9 mouse cellular contexts compared by ENCODE assay signal in genomic region chr8:26264869-26265321, GRCm38 (mm10).
DNase-seq lines count a peak whose midpoint lies in the region; ATAC-seq and TF ChIP-seq lines count a peak whose summit lies in the region.
"Had no signal": no experiment of that assay in that cellular context is flagged by ENCODE, and none has a peak within 500 bp of the region (broad histone marks: within the 10 kb centered on the region; RNA-seq: fewer than 3 reads in every experiment).

No protein-coding gene starts in this region.

- no peaks in the 10 kb centered on the region for H3K9me3 ChIP-seq in embryonic facial prominence, embryonic 12.5 days
- no peaks in the 10 kb centered on the region for H3K9me3 ChIP-seq in limb, embryonic 10.5 days (replicated peaks)
- H3K9me3 ChIP-seq in neural tube, embryonic 15.5 days (replicated peaks) = no peaks in the 10 kb centered on the region
- H3K9me3 ChIP-seq: lung, embryonic 15.5 days had no signal

- TF ChIP-seq CTCF in cerebellum, adult 2 months (IDR thresholded peaks at IDR 0.05; ENCODE audit: borderline replicate concordance, insufficient read depth, low read depth, low read length) = no peak
- no peak for TF ChIP-seq CTCF in layer of hippocampus, adult 2 months (conservative IDR thresholded peaks at IDR 0.05)

- no peak overlapping the region for H3K4me2 ChIP-seq in embryonic facial prominence, embryonic 12.5 days (replicated peaks)
- no peak overlapping the region for H3K4me2 ChIP-seq in neural tube, embryonic 15.5 days
- H3K4me2 ChIP-seq: lung, embryonic 15.5 days had no signal

- TF ChIP-seq POLR2A in cerebellum, adult 2 months (IDR thresholded peaks at IDR 0.05; ENCODE audit: borderline replicate concordance, insufficient read depth, low read length) = no peak

- 20% methylated on average over 11 of the region's 11 CpGs for WGBS in cerebellum, adult 2 months
- 16% methylated on average over 11 of the region's 11 CpGs for WGBS in embryonic facial prominence, embryonic 12.5 days
- WGBS in limb, embryonic 10.5 days = 14% methylated on average over 11 of the region's 11 CpGs
- 19% methylated on average over 11 of the region's 11 CpGs for WGBS in neural tube, embryonic 15.5 days

- peaks cover 7% of the 10 kb centered on the region for H3K4me1 ChIP-seq in cerebellum, adult 2 months (ENCODE audit: control insufficient read depth, insufficient read depth, low read length)
- peaks cover 44% of the 10 kb centered on the region for H3K4me1 ChIP-seq in embryonic facial prominence, embryonic 12.5 days
- H3K4me1 ChIP-seq in limb, embryonic 10.5 days = peaks cover 71% of the 10 kb centered on the region
- peaks cover 40% of the 10 kb centered on the region for H3K4me1 ChIP-seq in neural tube, embryonic 15.5 days
- H3K4me1 ChIP-seq: lung, embryonic 15.5 days had no signal

- H3K27me3 ChIP-seq in cerebellum, adult 2 months (ENCODE audit: control insufficient read depth, insufficient read depth, low read length) = no peaks in the 10 kb centered on the region
- H3K27me3 ChIP-seq in embryonic facial prominence, embryonic 12.5 days = 0 out of 2 replicates have a peak, but pooled peaks cover 2% of the 10 kb centered on the region
- no peaks in the 10 kb centered on the region for H3K27me3 ChIP-seq in limb, embryonic 10.5 days (ENCODE audit: low read depth, poor library complexity, severe bottlenecking)
- peaks cover 9% of the 10 kb centered on the region; the same call in 1 of the 2 replicates for H3K27me3 ChIP-seq in neural tube, embryonic 15.5 days (replicated peaks)
- H3K27me3 ChIP-seq: lung, embryonic 15.5 days had no signal

- no peak overlapping the region for H3K4me3 ChIP-seq in cerebellum, adult 2 months (replicated peaks; ENCODE audit: insufficient read depth, low read depth, low read length)
- no peak overlapping the region for H3K4me3 ChIP-seq in embryonic facial prominence, embryonic 12.5 days
- peak overlapping the region; percentile 30 for H3K4me3 ChIP-seq in limb, embryonic 10.5 days
- H3K4me3 ChIP-seq in neural tube, embryonic 15.5 days (replicated peaks) = no peak overlapping the region
- H3K4me3 ChIP-seq in layer of hippocampus, adult 2 months = no peak overlapping the region
- H3K4me3 ChIP-seq: lung, embryonic 15.5 days had no signal

- peak; percentile 13 to 33 for DNase-seq in cerebellum, adult 2 months
- no peak for DNase-seq in cerebellum, postnatal 4 days (ENCODE audit: low spot score in 2 of 2)
- DNase-seq in limb, embryonic 10.5 days (ENCODE audit: low spot score) = peak; percentile 68
- DNase-seq in kidney, postnatal 10 days = no peak
- DNase-seq in layer of hippocampus, adult 18-20 months (ENCODE audit: low spot score in 2 of 2) = no peak
- no peak for DNase-seq in layer of hippocampus, adult 2 months (ENCODE audit: low spot score in 2 of 2)

- no peaks in the 10 kb centered on the region for H3K36me3 ChIP-seq in embryonic facial prominence, embryonic 12.5 days
- no peaks in the 10 kb centered on the region for H3K36me3 ChIP-seq in limb, embryonic 10.5 days
- no peaks in the 10 kb centered on the region for H3K36me3 ChIP-seq in neural tube, embryonic 15.5 days
- H3K36me3 ChIP-seq: lung, embryonic 15.5 days had no signal

- no peak for ATAC-seq in embryonic facial prominence, embryonic 12.5 days (ENCODE audit: insufficient number of reproducible peaks, insufficient read depth, low FRiP score, low TSS enrichment)
- ATAC-seq in neural tube, embryonic 15.5 days (ENCODE audit: low FRiP score) = no peak

- H3K9ac ChIP-seq in embryonic facial prominence, embryonic 12.5 days = no peak overlapping the region
- no peak overlapping the region for H3K9ac ChIP-seq in neural tube, embryonic 15.5 days (replicated peaks)
- H3K9ac ChIP-seq: lung, embryonic 15.5 days had no signal

- H3K27ac ChIP-seq in cerebellum, adult 2 months (ENCODE audit: insufficient read depth, low read length) = no peak overlapping the region
- 0 out of 2 replicates have a peak overlapping the region, but pooled peaks have one; percentile 2 for H3K27ac ChIP-seq in embryonic facial prominence, embryonic 12.5 days
- H3K27ac ChIP-seq in limb, embryonic 10.5 days = peak overlapping the region; percentile 87
- peak overlapping the region; percentile 6; the same call in 1 of the 2 replicates for H3K27ac ChIP-seq in neural tube, embryonic 15.5 days (replicated peaks)
- no peak overlapping the region for H3K27ac ChIP-seq in layer of hippocampus, adult 2 months
- H3K27ac ChIP-seq: lung, embryonic 15.5 days had no signal

Comparison
In these comparisons a context has a peak if more than half of its experiments do, and no peak if none do; other contexts are left out.
1. DNase-seq: peak in cerebellum, adult 2 months (2 of 2) and limb, embryonic 10.5 days (single experiment); none in cerebellum, postnatal 4 days (0 of 2), kidney, postnatal 10 days (single experiment), layer of hippocampus, adult 18-20 months (0 of 2) and layer of hippocampus, adult 2 months (0 of 2).
2. H3K27ac ChIP-seq: peak in embryonic facial prominence, embryonic 12.5 days (single experiment), limb, embryonic 10.5 days (single experiment) and neural tube, embryonic 15.5 days (single experiment); none in cerebellum, adult 2 months (single experiment) and layer of hippocampus, adult 2 months (single experiment).